Mouse (Mus musculus): ENCODE measurements around the gene Slitrk6.
A peak's percentile ranks its signal among the peaks of the same experiment; 100 is the strongest.

GRCm38 (mm10) chr14:110777546-110777945, 22.6 kb upstream of the Slitrk6 start:
- TF ChIP-seq CTCF (IDR thresholded peaks at IDR 0.05; ENCODE audit: low read depth, low read length) (0 out of 2 replicates have a peak, but pooled peaks have one; percentile 9), POLR2A (IDR thresholded peaks at IDR 0.05; ENCODE audit: extremely low read depth, insufficient read depth, low read length) (no peak)
